Mouse (Mus musculus): ENCODE results near the gene Tgfb2.

Tgfb2 gene

GRCm38 (mm10) chr1:186656201-186656600 is 49.6 kb downstream of the Tgfb2 start:
- DNase-seq (ENCODE audit: low read depth, low spot score): no peak

GRCm38 (mm10) chr1:186655096-186655495 is 50.7 kb downstream of the Tgfb2 start:
- DNase-seq (ENCODE audit: low read depth, low spot score): no peak

- DNase-seq (ENCODE audit: low read depth, low spot score): no peak
These were observed 53.6 kb downstream of the Tgfb2 start for GRCm38 (mm10) chr1:186652208-186652607.

GRCm38 (mm10) chr1:186650011-186650410 is 55.8 kb downstream of the Tgfb2 start:
- no peak for DNase-seq (ENCODE audit: low read depth, low spot score)

- no peak for DNase-seq (ENCODE audit: low read depth, low spot score)
These were observed 68.2 kb downstream of the Tgfb2 start for GRCm38 (mm10) chr1:186637304-186638213.

- DNase-seq (ENCODE audit: low read depth, low spot score): no peak
These were observed 70.7 kb downstream of the Tgfb2 start for GRCm38 (mm10) chr1:186635045-186635444.

GRCm38 (mm10) chr1:186631457-186631856 is 74.3 kb downstream of the Tgfb2 start:
- no peak for DNase-seq (ENCODE audit: low read depth, low spot score)

GRCm38 (mm10) chr1:186630971-186631370 is 74.8 kb downstream of the Tgfb2 start:
- DNase-seq (ENCODE audit: low read depth, low spot score): no peak

GRCm38 (mm10) chr1:186627451-186627995 is 78.3 kb downstream of the Tgfb2 start:
- DNase-seq (ENCODE audit: low read depth, low spot score): no peak

GRCm38 (mm10) chr1:186624474-186624873 is 81.3 kb downstream of the Tgfb2 start:
- no peak for DNase-seq (ENCODE audit: low read depth, low spot score)

GRCm38 (mm10) chr1:186621812-186622211 is 84.0 kb downstream of the Tgfb2 start:
- DNase-seq (ENCODE audit: low read depth, low spot score): no peak

- no peak for DNase-seq (ENCODE audit: low read depth, low spot score)
These were observed 87.5 kb downstream of the Tgfb2 start for GRCm38 (mm10) chr1:186618285-186618684.

- DNase-seq (ENCODE audit: low read depth, low spot score): no peak
These were observed 94.4 kb downstream of the Tgfb2 start for GRCm38 (mm10) chr1:186611371-186611770.

GRCm38 (mm10) chr1:186610481-186610880 is 95.3 kb downstream of the Tgfb2 start:
- no peak for DNase-seq (ENCODE audit: low read depth, low spot score)

GRCm38 (mm10) chr1:186609793-186610233 is 96.0 kb downstream of the Tgfb2 start:
- DNase-seq (ENCODE audit: low read depth, low spot score): peak; percentile 26

- DNase-seq (ENCODE audit: low read depth, low spot score): no peak
These were observed 97.7 kb downstream of the Tgfb2 start for GRCm38 (mm10) chr1:186608116-186608515.

GRCm38 (mm10) chr1:186605635-186606034 is 100.2 kb downstream of the Tgfb2 start:
- no peak for DNase-seq (ENCODE audit: low read depth, low spot score)

- no peak for DNase-seq (ENCODE audit: low read depth, low spot score)
These were observed 101.7 kb downstream of the Tgfb2 start for GRCm38 (mm10) chr1:186604124-186604523.

- DNase-seq (ENCODE audit: low read depth, low spot score): no peak
These were observed 117.6 kb downstream of the Tgfb2 start for GRCm38 (mm10) chr1:186588226-186588625.

GRCm38 (mm10) chr1:186587065-186587804 is 118.6 kb downstream of the Tgfb2 start:
- DNase-seq (ENCODE audit: low read depth, low spot score): no peak

GRCm38 (mm10) chr1:186585571-186586164 is 120.1 kb downstream of the Tgfb2 start:
- no peak for DNase-seq (ENCODE audit: low read depth, low spot score)

GRCm38 (mm10) chr1:186583933-186584332 is 121.9 kb downstream of the Tgfb2 start:
- no peak for DNase-seq (ENCODE audit: low read depth, low spot score)

All from WW6 (cell line).